Mouse (Mus musculus): ENCODE measurements around the gene Mcat. TPM values are rescaled to one million over a fixed set of nuclear protein-coding genes. Genes with fewer than 3 reads are reported as not detected.

The Mcat gene
- total RNA-seq, 1 experiment from 2014 or later, result 1.1 TPM

- no peak for ATAC-seq (replicated peaks; ENCODE audit: insufficient number of reproducible peaks, low FRiP score, low TSS enrichment, poor library complexity, severe bottlenecking)
These were observed 20.0 kb upstream of the Mcat start for GRCm38 (mm10) chr15:83583419-83584156.

GRCm38 (mm10) chr15:83582931-83583330, 19.3 kb upstream of the Mcat start:
- no peak for ATAC-seq (replicated peaks; ENCODE audit: insufficient number of reproducible peaks, low FRiP score, low TSS enrichment, poor library complexity, severe bottlenecking)

DNA sequence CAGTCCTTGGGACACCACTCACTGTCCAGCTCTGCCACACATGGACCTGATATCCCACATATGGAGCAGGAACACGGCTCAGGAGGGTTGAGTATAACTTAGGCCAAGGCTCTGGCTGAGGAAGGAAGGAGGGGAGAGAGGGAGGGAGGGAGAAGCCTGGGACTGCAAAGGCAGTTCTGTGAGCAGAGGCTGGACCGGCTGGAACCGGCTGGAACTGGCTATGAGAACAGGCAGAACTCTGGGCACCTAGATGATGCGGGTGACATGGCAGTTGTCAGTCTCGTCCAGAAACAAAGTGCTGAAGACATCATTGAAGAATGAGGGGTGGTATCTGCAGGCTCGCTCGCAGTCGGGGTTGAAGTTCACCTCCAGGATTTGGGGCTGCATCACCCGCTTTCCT, 13.1 kb upstream of the Mcat start:
- no peak for ATAC-seq (replicated peaks; ENCODE audit: insufficient number of reproducible peaks, low FRiP score, low TSS enrichment, poor library complexity, severe bottlenecking)

DNA sequence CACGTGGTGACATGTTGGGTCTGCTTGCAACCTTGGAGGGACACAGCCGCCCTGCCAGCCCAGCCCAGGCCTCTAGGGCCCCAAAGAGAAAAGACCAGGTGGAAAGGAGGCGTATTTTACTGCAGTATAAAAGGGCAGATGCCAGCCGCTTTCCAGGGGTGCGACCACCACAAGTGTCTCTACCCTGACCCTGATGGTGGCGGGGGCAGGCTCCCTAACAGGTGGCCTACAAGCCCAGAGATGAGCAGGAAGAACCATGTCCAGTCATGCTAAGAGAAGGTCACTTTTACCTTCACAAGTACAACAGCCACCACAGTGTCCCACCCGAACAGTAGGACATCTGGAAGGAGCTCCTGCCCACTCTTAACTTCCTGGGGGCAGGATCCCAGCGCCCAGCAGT, 12.0 kb upstream of the Mcat start:
- no peak for ATAC-seq (replicated peaks; ENCODE audit: insufficient number of reproducible peaks, low FRiP score, low TSS enrichment, poor library complexity, severe bottlenecking)

DNA sequence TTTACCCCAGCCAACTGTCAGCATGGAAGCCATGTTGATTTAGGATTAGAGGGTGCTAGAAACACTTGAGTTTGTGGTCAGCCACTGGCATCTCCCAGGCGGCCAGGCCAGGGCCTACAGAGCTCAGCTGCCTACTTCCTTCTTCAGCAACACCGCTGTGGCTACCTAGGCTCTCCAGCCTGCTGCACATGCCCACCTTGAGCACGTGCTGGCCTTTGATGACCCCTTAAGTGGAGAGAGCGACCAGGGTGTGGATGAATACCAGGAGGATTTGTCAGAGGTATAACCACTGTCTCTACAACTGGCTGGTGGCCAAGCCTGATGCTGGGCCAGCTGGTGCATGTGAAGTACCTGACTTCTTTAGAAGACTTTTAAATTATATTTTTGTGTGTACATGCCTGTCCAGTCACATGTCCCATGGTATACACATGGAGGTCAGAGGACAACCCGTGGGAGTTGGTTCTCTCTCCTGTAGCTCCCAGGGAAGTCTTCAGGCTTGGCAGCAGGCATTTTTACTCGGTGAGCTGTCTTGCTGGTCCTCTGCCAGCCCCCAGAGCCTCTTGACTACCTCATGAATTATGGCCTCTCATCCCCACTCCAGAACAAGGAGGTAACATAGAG, 11.3 kb upstream of the Mcat start:
- no peak for ATAC-seq (replicated peaks; ENCODE audit: insufficient number of reproducible peaks, low FRiP score, low TSS enrichment, poor library complexity, severe bottlenecking)

DNA sequence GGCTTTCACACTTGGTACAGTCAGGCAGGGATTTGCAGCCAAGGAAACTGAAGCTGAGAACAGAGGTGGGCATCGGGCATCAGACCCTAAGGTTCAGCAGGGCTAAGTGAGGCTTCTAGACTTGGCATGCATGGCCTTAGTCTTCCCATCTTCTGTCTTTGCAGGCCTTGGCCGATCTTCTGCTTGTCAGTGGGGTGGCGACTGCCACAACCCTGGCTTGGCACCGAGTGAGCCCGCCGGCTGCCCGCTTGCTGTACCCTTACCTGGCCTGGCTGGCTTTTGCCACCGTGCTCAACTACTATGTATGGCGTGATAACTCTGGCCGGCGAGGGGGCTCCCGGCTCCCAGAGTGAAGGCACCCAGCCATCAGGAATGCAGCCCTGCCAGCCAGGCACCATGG, 10.0 kb upstream of the Mcat start:
- ATAC-seq (replicated peaks; ENCODE audit: insufficient number of reproducible peaks, low FRiP score, low TSS enrichment, poor library complexity, severe bottlenecking), result no peak

DNA sequence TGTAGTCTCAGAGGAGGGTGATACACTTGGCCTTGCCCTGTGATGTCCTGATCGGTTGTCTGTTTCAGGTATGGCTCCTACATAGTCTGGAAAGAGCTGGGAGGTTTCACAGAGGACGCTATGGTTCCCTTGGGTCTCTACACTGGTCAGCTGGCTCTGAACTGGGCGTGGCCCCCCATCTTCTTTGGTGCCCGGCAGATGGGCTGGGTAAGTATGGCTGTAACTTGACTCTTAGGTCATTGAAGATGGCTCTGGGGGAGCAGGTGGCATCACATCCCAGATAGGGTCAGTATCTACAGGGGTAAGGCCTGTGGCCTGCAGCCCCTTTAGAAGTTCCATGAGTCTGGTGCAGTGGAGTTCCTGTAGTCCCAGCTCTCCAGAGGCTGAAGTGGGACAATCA, 8.5 kb upstream of the Mcat start:
- no peak for ATAC-seq (replicated peaks; ENCODE audit: insufficient number of reproducible peaks, low FRiP score, low TSS enrichment, poor library complexity, severe bottlenecking)

DNA sequence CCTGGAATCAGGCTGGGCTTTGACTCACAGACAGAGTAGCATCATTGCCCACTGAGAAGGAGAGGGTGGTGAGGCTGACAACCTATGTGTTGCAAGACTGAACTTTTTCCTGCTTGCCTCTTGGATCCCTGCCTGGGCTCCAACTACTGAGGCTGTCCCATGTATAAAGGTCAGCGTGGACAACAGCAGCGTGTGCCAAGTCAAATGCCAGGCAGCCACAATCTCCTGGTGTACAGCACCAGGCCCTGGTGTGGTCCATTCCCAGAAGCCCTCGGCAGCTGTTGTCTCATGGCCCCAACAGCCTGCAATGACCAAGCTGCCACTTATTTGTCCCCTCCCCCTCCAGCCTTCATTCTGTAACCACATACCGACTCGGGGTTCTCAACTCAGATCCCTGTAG, 8.0 kb upstream of the Mcat start:
- no peak for ATAC-seq (replicated peaks; ENCODE audit: insufficient number of reproducible peaks, low FRiP score, low TSS enrichment, poor library complexity, severe bottlenecking)

GRCm38 (mm10) chr15:83570641-83571040, 7.1 kb upstream of the Mcat start:
- ATAC-seq (replicated peaks; ENCODE audit: insufficient number of reproducible peaks, low FRiP score, low TSS enrichment, poor library complexity, severe bottlenecking), result no peak

GRCm38 (mm10) chr15:83569682-83570081, 6.1 kb upstream of the Mcat start:
- no peak for ATAC-seq (replicated peaks; ENCODE audit: insufficient number of reproducible peaks, low FRiP score, low TSS enrichment, poor library complexity, severe bottlenecking)

DNA sequence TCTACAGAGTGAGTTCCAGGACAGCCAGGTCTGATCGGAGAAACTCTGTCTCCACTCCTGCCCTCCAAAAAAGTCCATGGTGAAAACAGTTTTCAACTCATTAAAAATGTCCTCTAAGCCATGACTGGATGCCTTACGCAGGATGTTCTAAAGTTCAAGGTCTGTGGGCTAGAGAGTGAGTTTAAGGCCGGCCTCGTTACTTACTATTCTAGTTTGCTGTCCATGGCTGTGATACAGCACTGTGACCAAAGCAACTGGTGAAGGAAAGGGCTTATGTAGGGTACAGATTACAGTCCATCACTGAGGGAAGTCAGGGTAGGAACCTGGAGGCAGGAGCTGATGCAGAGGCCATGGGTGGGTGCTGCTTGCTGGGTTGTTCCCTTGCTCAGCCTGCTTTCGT, 5.0 kb upstream of the Mcat start:
- no peak for ATAC-seq (replicated peaks; ENCODE audit: insufficient number of reproducible peaks, low FRiP score, low TSS enrichment, poor library complexity, severe bottlenecking)

- ATAC-seq (replicated peaks; ENCODE audit: insufficient number of reproducible peaks, low FRiP score, low TSS enrichment, poor library complexity, severe bottlenecking), result no peak
These were observed 4.1 kb upstream of the Mcat start for GRCm38 (mm10) chr15:83567728-83568127.

DNA sequence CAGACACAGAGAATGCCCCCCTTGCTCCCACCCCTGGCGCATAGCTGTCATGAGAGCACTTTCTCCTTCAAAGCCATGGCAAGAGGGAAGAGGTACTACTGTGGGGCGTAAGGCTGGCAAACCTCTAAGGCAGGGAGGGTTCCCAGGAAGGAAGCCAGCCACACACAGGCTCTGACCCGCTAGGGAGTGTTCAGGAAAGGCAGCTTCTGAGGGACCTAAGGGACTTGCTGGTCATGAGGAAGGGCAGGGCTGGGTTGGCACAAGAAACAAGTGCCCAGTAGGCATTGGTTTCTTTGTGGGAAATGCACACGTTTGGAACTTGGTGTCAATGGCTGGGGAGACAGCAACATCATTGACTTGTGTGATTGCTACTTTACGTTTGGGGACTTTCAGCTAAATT, 2.4 kb upstream of the Mcat start:
- ATAC-seq (replicated peaks; ENCODE audit: insufficient number of reproducible peaks, low FRiP score, low TSS enrichment, poor library complexity, severe bottlenecking), result no peak

- ATAC-seq (replicated peaks; ENCODE audit: insufficient number of reproducible peaks, low FRiP score, low TSS enrichment, poor library complexity, severe bottlenecking), result no peak
These were observed 1.8 kb upstream of the Mcat start for GRCm38 (mm10) chr15:83565434-83565833.

- peak; percentile 23; the same call in 1 of the 2 replicates for ATAC-seq (replicated peaks; ENCODE audit: insufficient number of reproducible peaks, low FRiP score, low TSS enrichment, poor library complexity, severe bottlenecking)
These were observed 467 bp upstream of the Mcat start for GRCm38 (mm10) chr15:83563857-83564651.

- peak; percentile 45; the same call in 1 of the 2 replicates for ATAC-seq (replicated peaks; ENCODE audit: insufficient number of reproducible peaks, low FRiP score, low TSS enrichment, poor library complexity, severe bottlenecking)
These were observed 839 bp downstream of the Mcat start for GRCm38 (mm10) chr15:83562626-83563270.

DNA sequence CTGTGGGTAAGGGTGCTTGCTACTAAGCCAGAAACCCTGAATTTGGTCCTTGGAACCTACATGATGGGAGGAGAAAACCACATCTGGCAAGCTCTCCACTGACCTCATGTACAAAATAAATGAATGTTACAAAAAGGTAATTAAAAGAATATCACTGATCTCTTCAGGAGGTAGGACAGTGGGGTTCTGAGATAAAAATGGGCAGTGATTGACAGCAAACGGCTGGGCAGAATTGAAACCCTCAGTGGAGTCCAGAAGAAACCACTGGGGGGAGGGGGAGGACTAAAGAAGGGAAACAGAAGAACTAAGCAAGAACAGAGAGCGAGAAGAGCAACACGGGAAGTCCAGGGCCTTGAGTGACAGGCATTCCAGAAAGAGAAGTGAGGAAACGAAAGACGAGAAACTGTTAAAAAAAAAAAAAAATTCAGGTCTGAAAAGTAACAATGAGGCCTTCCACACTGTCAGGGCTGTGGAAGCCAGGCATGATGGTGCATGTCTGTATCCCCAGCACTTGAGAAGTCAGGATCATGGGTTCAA, 2.6 kb downstream of the Mcat start:
- ATAC-seq (replicated peaks; ENCODE audit: insufficient number of reproducible peaks, low FRiP score, low TSS enrichment, poor library complexity, severe bottlenecking), result no peak

GRCm38 (mm10) chr15:83555161-83555974, 8.2 kb downstream of the Mcat start:
- ATAC-seq (replicated peaks; ENCODE audit: insufficient number of reproducible peaks, low FRiP score, low TSS enrichment, poor library complexity, severe bottlenecking), result peak; percentile 91

Data from monocyte, adult 5-6 weeks (primary cell).